Mouse (Mus musculus): ENCODE measurements around the gene Naa15.

- TF ChIP-seq CTCF (conservative IDR thresholded peaks at IDR 0.05; ENCODE audit: insufficient read depth, insufficient read length, low read depth, low read length) (no peak), POLR2A (IDR thresholded peaks at IDR 0.05; ENCODE audit: low read depth, low read length) (no peak)
Observed at GRCm38 (mm10) chr3:51391095-51391494, 23.9 kb upstream of the Naa15 start.
